Mouse (Mus musculus) megakaryocyte-erythroid progenitor cell, adult 5-6 weeks (primary cell): ENCODE data around the gene Pdhx. TPM values are rescaled to one million over a fixed set of nuclear protein-coding genes. Genes with fewer than 3 reads are reported as not detected.
A peak's percentile ranks its signal among the peaks of the same experiment; 100 is the strongest.

Source experiments
- ATAC-seq: replicated peaks from 2 replicates; pipeline ENCODE4 v1.8.0; 2016; ENCODE audit warnings: mild to moderate bottlenecking, inconsistent platforms; ENCODE audit not compliant: severe bottlenecking, poor library complexity, low FRiP score, low TSS enrichment
- total RNA-seq, 2 experiments: library from RNA; stranded (forward) in 1 of 2; stranded (reverse) in 1 of 2; fragments of 200-1000, 215-1000 nt in 1 of 2; fragments of >200 nt in 1 of 2; fragmentation: Nextera tagmentation in 1 of 2; gene quantifications; 2 replicates each; pipeline ENCODE4 v1.2.3; 2014 to 2017

Pdhx gene
- total RNA-seq, 2 experiments from 2014 or later, result 17.9 to 30.6 TPM

GRCm38 (mm10) chr2:102997874-102998273 lies 75.4 kb downstream of the Pdhx start:
- no peak for ATAC-seq

GRCm38 (mm10) chr2:102993841-102994607 lies 79.3 kb downstream of the Pdhx start:
- ATAC-seq, result peak; percentile 90

GRCm38 (mm10) chr2:102992405-102992804 lies 80.9 kb downstream of the Pdhx start:
- no peak for ATAC-seq

- ATAC-seq, result no peak
Measured at GRCm38 (mm10) chr2:102990301-102990702, 83.0 kb downstream of the Pdhx start.

GRCm38 (mm10) chr2:102989446-102989845 lies 83.9 kb downstream of the Pdhx start:
- ATAC-seq, result no peak

- no peak for ATAC-seq
Measured at GRCm38 (mm10) chr2:102987708-102988010, 85.7 kb downstream of the Pdhx start.

- no peak for ATAC-seq
Measured at GRCm38 (mm10) chr2:102986964-102987707, 86.2 kb downstream of the Pdhx start.

- ATAC-seq, result no peak
Measured at GRCm38 (mm10) chr2:102986424-102986823, 86.9 kb downstream of the Pdhx start.

GRCm38 (mm10) chr2:102982822-102983221 lies 90.5 kb downstream of the Pdhx start:
- no peak for ATAC-seq

- no peak for ATAC-seq
Measured at GRCm38 (mm10) chr2:102981446-102982314, 91.6 kb downstream of the Pdhx start.

- no peak for ATAC-seq
Measured at GRCm38 (mm10) chr2:102980870-102981269, 92.4 kb downstream of the Pdhx start.

GRCm38 (mm10) chr2:102979519-102979918 lies 93.8 kb downstream of the Pdhx start:
- no peak for ATAC-seq

- no peak for ATAC-seq
Measured at GRCm38 (mm10) chr2:102979112-102979511, 94.2 kb downstream of the Pdhx start.

GRCm38 (mm10) chr2:102975358-102975945 lies 97.9 kb downstream of the Pdhx start:
- ATAC-seq, result peak; percentile 34; the same call in 1 of the 2 replicates

GRCm38 (mm10) chr2:102973115-102973514 lies 100.2 kb downstream of the Pdhx start:
- ATAC-seq, result no peak; the same call in 1 of the 2 replicates

- ATAC-seq, result no peak
Measured at GRCm38 (mm10) chr2:102972575-102972974, 100.7 kb downstream of the Pdhx start.

GRCm38 (mm10) chr2:102971951-102972350 lies 101.4 kb downstream of the Pdhx start:
- no peak for ATAC-seq
